Mouse (Mus musculus) neural tube, embryonic 15.5 days (tissue): ENCODE results near the gene Hspa4. TPM values are rescaled to one million over a fixed set of nuclear protein-coding genes. Genes with fewer than 3 reads are reported as not detected.

Experiments
- ATAC-seq: fragments of 200-750 bp; cut with Nextera tagmentation; 2 replicates; pipeline ENCODE4 v1.8.0; 2017; ENCODE audit warnings: mild to moderate bottlenecking, moderate TSS enrichment, moderate library complexity; ENCODE audit not compliant: low FRiP score
- H3K27ac ChIP-seq: fragments of 300-500 bp; sonication (generic); replicated peaks from 2 replicates; pipeline ENCODE4 v1.5.1; 2015; ENCODE audit warnings: mild to moderate bottlenecking, inconsistent platforms
- H3K27me3 ChIP-seq: fragments of 300-500 bp; sonication (generic); replicated peaks from 2 replicates; pipeline ENCODE4 v1.6.1; 2015; ENCODE audit warnings: inconsistent platforms
- H3K36me3 ChIP-seq: fragments of 300-500 bp; sonication (generic); 2 replicates; pipeline ENCODE4 v1.6.1; 2015; ENCODE audit warnings: inconsistent platforms
- H3K4me1 ChIP-seq: fragments of 300-500 bp; sonication (generic); 2 replicates; pipeline ENCODE4 v1.6.1; 2015; ENCODE audit warnings: inconsistent platforms
- H3K4me2 ChIP-seq: fragments of 300-500 bp; sonication (generic); 2 replicates; pipeline ENCODE4 v1.6.1; 2015; ENCODE audit warnings: inconsistent platforms, mild to moderate bottlenecking, moderate library complexity
- H3K4me3 ChIP-seq: fragments of 300-500 bp; sonication (generic); replicated peaks from 2 replicates; pipeline ENCODE4 v1.5.1; 2015; ENCODE audit warnings: mild to moderate bottlenecking, inconsistent platforms
- H3K9ac ChIP-seq: fragments of 300-500 bp; sonication (generic); replicated peaks from 2 replicates; pipeline ENCODE4 v1.6.1; 2015; ENCODE audit warnings: mild to moderate bottlenecking, inconsistent platforms
- H3K9me3 ChIP-seq: fragments of 300-500 bp; sonication (generic); replicated peaks from 2 replicates; pipeline ENCODE4 v1.6.1; 2016; ENCODE audit warnings: inconsistent platforms
- WGBS: fragments of 180-500 bp; shearing (Covaris S2); methylation state at CpG from one replicate; pipeline ENCODE4 v1.1.7; 2015; ENCODE audit warnings: mixed read lengths; 5-methylcytosine and 5-hydroxymethylcytosine counted together
- polyA plus RNA-seq: library from polyadenylated mRNA; unstranded; fragments of >200 nt; fragmentation: Nextera tagmentation; extraction: Ambion mirVana; gene quantifications from 2 replicates; pipeline ENCODE4 v1.2.1, GENCODE M21; 2015

Gene Hspa4
- polyA plus RNA-seq, 1 experiment from 2014 or later: 43.5 TPM

DNA sequence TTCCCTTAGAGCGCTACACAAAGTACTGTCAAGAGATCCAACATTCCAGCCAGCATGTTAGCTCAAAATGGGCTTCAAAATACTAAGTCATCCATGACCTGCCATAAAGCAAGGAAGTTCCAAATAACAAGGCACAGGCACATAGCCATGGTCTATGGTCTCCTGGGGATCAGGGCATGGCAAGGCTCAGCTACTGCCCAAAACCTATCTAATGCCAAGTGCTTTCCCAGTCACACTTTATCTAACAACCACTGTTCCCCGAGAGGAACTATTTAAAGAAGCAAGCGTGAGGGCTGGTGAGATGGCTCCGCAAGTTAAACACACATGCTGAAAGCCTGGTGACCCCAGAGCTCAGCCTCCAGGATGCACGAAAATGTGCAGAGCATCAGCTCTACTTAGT, 26.9 kb downstream of the Hspa4 start:
- WGBS: 93% methylated on average over 5 of the region's 5 CpGs

DNA sequence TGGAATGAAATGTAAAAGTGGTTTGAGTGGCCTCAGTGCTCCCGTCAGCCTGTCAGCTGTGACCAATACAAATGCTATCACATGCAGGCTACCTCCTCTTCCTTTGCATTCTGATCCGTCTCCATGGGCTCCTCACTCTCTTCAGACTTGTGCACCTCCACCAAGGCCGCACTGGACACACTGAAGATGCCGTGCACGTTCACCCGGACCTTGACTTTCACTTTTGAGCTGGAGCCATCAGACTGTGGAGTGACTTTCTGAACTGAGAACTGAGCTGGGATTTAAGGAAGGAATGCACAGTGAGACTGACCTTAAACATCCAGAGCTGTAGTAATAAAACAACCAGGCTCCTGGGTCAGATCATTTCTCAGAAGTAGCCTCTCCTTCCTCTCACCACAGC, 30.7 kb downstream of the Hspa4 start:
- H3K36me3 ChIP-seq: peaks cover 84% of the 10 kb centered on the region
- no peak overlapping the region for H3K9ac ChIP-seq
- no peak overlapping the region for H3K27ac ChIP-seq
- no peaks in the 10 kb centered on the region for H3K27me3 ChIP-seq
- H3K4me2 ChIP-seq: no peak overlapping the region
- no peaks in the 10 kb centered on the region for H3K9me3 ChIP-seq
- 94% methylated on average over 6 of the region's 6 CpGs for WGBS
- H3K4me3 ChIP-seq: no peak overlapping the region
- no peak for ATAC-seq
- H3K4me1 ChIP-seq: no peaks in the 10 kb centered on the region

More for the DNA sequence above, 26.9 kb downstream of the Hspa4 start:
- Histone ChIP-seq H3K4me3 (no peak overlapping the region), H3K4me1 (peaks cover 2% of the 10 kb centered on the region; the same call in 1 of the 2 replicates), H3K27ac (no peak overlapping the region), H3K9ac (no peak overlapping the region), H3K9me3 (no peaks in the 10 kb centered on the region), H3K36me3 (peaks cover 74% of the 10 kb centered on the region), H3K4me2 (no peak overlapping the region), H3K27me3 (no peaks in the 10 kb centered on the region)
- no peak for ATAC-seq

DNA sequence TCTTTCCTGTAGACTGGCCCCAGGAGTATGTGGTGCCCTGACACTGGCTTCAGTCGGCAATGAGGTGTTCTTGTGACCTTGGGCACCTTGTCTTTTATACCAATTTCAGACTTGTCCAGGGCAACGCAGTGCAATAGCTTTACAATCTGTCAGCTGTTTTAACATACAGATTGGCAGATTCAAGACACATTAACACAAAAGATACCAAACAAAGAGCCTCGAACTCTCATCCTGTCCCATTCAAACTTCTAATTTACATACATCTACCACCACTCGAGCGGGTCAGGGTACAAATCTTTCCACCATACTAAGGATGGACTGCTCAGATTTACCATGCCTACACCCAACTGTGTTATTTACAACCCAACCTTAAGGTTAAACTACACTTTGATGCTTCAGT, 39.7 kb downstream of the Hspa4 start:
- Histone ChIP-seq H3K27me3 (no peaks in the 10 kb centered on the region), H3K4me1 (no peaks in the 10 kb centered on the region), H3K27ac (no peak overlapping the region), H3K9me3 (no peaks in the 10 kb centered on the region), H3K4me3 (no peak overlapping the region), H3K4me2 (no peak overlapping the region), H3K9ac (no peak overlapping the region), H3K36me3 (peaks cover 52% of the 10 kb centered on the region)
- no peak for ATAC-seq
- 72% methylated on average over 5 of the region's 5 CpGs for WGBS

- no peak overlapping the region for H3K4me2 ChIP-seq
- 93% methylated on average over 1 of the region's 1 CpGs for WGBS
- no peak overlapping the region for H3K4me3 ChIP-seq
- no peak for ATAC-seq
- no peaks in the 10 kb centered on the region for H3K4me1 ChIP-seq
- H3K27me3 ChIP-seq: no peaks in the 10 kb centered on the region
- H3K36me3 ChIP-seq: peaks cover 47% of the 10 kb centered on the region
- H3K27ac ChIP-seq: no peak overlapping the region
- no peak overlapping the region for H3K9ac ChIP-seq
- no peaks in the 10 kb centered on the region for H3K9me3 ChIP-seq
Measured at GRCm38 (mm10) chr11:53260056-53260455, 40.2 kb downstream of the Hspa4 start.

DNA sequence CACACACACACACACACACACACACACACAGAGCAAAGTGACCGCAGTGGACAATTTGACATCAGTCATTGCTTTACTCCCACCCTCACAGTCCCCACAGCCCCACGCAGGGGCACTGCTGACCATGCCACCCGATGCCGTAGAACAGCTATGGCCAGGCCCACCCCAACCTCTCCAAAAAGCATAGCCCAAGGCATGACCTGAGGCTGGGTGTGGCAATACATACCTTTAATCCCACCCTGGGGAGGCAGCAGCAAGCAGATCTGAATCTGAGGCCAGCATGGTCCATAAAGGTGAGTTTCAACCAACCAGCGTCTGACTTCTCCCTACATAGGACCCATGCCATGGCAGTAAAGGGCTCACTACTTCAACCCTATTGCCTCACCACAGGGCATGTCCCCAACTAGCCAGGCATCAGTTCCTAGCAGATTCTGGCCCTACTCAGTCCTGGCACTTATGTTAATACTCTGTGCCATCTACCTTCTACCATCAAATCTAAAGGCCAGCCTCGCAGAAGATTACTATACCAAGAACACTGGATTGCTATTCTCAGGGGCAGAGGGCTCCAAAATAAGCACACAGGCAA, 41.1 kb downstream of the Hspa4 start:
- no peak for ATAC-seq
- no peaks in the 10 kb centered on the region for H3K4me1 ChIP-seq
- H3K9me3 ChIP-seq: no peaks in the 10 kb centered on the region
- H3K4me3 ChIP-seq: no peak overlapping the region
- H3K27ac ChIP-seq: no peak overlapping the region
- no peak overlapping the region for H3K4me2 ChIP-seq
- H3K27me3 ChIP-seq: no peaks in the 10 kb centered on the region
- WGBS: 91% methylated on average over 6 of the region's 6 CpGs
- H3K36me3 ChIP-seq: peaks cover 38% of the 10 kb centered on the region
- no peak overlapping the region for H3K9ac ChIP-seq

GRCm38 (mm10) chr11:53256914-53257313, 43.3 kb downstream of the Hspa4 start:
- no peak overlapping the region for H3K4me3 ChIP-seq
- no peak overlapping the region for H3K27ac ChIP-seq
- peaks cover 18% of the 10 kb centered on the region for H3K36me3 ChIP-seq
- no peaks in the 10 kb centered on the region for H3K9me3 ChIP-seq
- WGBS: 78% methylated on average over 2 of the region's 2 CpGs
- H3K4me1 ChIP-seq: peaks cover 5% of the 10 kb centered on the region; the same call in 1 of the 2 replicates
- no peak overlapping the region for H3K9ac ChIP-seq
- H3K27me3 ChIP-seq: no peaks in the 10 kb centered on the region
- ATAC-seq: no peak
- no peak overlapping the region for H3K4me2 ChIP-seq

DNA sequence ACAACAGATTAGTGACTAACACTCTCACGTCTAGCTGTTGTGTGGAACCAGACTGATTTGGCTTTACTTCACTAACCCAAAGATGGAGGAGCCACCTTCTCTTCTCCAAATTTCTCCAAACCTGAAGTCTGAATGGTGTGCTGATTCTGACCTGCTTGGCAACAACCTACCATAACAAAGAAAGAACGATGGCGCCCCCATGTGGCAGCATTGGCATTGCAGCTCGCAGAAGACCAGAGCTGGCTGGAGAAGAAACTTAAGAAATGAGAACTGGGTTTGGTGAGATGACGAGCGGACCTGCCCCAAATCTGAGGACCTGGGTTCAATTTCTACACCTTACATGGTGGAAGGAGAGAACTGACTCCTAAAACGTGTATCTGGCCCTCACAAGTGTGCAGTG, 45.3 kb downstream of the Hspa4 start:
- Histone ChIP-seq H3K27ac (no peak overlapping the region), H3K4me3 (no peak overlapping the region), H3K27me3 (no peaks in the 10 kb centered on the region), H3K4me1 (peaks cover 23% of the 10 kb centered on the region), H3K36me3 (peaks cover under 1% of the 10 kb centered on the region; the same call in 1 of the 2 replicates), H3K9me3 (no peaks in the 10 kb centered on the region), H3K9ac (no peak overlapping the region), H3K4me2 (no peak overlapping the region)
- ATAC-seq: no peak
- WGBS: 43% methylated on average over 7 of the region's 7 CpGs

GRCm38 (mm10) chr11:53254428-53254827, 45.8 kb downstream of the Hspa4 start:
- H3K9me3 ChIP-seq: no peaks in the 10 kb centered on the region
- no peak overlapping the region for H3K27ac ChIP-seq
- no peak overlapping the region for H3K4me3 ChIP-seq
- no peak overlapping the region for H3K9ac ChIP-seq
- no peaks in the 10 kb centered on the region for H3K36me3 ChIP-seq
- no peaks in the 10 kb centered on the region for H3K27me3 ChIP-seq
- 88% methylated on average over 3 of the region's 3 CpGs for WGBS
- H3K4me2 ChIP-seq: no peak overlapping the region
- peaks cover 26% of the 10 kb centered on the region for H3K4me1 ChIP-seq
- ATAC-seq: no peak

- H3K9ac ChIP-seq: no peak overlapping the region
- no peak overlapping the region for H3K27ac ChIP-seq
- H3K4me2 ChIP-seq: no peak overlapping the region
- H3K27me3 ChIP-seq: no peaks in the 10 kb centered on the region
- H3K36me3 ChIP-seq: no peaks in the 10 kb centered on the region
- peaks cover 26% of the 10 kb centered on the region for H3K4me1 ChIP-seq
- ATAC-seq: peak; percentile 51; the same call in 1 of the 2 replicates
- WGBS: 48% methylated on average over 12 of the region's 12 CpGs
- no peak overlapping the region for H3K4me3 ChIP-seq
- H3K9me3 ChIP-seq: no peaks in the 10 kb centered on the region
Measured at GRCm38 (mm10) chr11:53252186-53253119, 47.8 kb downstream of the Hspa4 start.

GRCm38 (mm10) chr11:53250796-53251195, 49.5 kb downstream of the Hspa4 start:
- 18% methylated on average over 14 of the region's 14 CpGs for WGBS
- peak; percentile 48; the same call in 1 of the 2 replicates for ATAC-seq
- Histone ChIP-seq H3K27ac (peak overlapping the region; percentile 48; the same call in 1 of the 2 replicates), H3K9me3 (no peaks in the 10 kb centered on the region), H3K36me3 (no peaks in the 10 kb centered on the region), H3K4me1 (peaks cover 26% of the 10 kb centered on the region), H3K27me3 (no peaks in the 10 kb centered on the region), H3K4me3 (no peak overlapping the region), H3K4me2 (no peak overlapping the region), H3K9ac (no peak overlapping the region)

- Histone ChIP-seq H3K36me3 (no peaks in the 10 kb centered on the region), H3K27me3 (no peaks in the 10 kb centered on the region), H3K27ac (no peak overlapping the region), H3K4me1 (peaks cover 26% of the 10 kb centered on the region), H3K4me2 (no peak overlapping the region), H3K4me3 (no peak overlapping the region), H3K9me3 (no peaks in the 10 kb centered on the region), H3K9ac (no peak overlapping the region)
- ATAC-seq: no peak
- 46% methylated on average over 5 of the region's 5 CpGs for WGBS
Measured at GRCm38 (mm10) chr11:53249686-53250085, 50.6 kb downstream of the Hspa4 start.

DNA sequence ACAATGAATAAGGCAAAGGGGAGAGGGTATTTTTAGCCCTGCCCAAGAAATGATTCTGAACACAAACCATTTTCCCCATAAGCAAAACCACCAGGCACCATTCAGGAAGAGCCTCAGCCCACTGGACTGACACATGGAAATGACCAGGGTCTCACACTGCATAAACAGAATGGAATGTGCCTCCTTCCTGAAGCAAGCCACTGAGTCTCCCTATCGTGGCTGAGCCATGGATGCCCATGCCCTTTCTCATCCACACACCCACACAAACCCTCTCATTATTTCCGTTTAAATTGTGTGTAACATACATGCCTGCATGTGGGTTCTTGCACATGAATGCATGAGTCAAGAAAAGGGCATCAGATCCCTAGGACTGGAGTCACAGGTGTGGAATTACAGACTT, 54.7 kb downstream of the Hspa4 start:
- 73% methylated on average over 2 of the region's 2 CpGs for WGBS
- ATAC-seq: no peak

More for the DNA sequence above, 54.7 kb downstream of the Hspa4 start:
- H3K9ac ChIP-seq: no peak overlapping the region
- H3K9me3 ChIP-seq: no peaks in the 10 kb centered on the region
- H3K4me3 ChIP-seq: no peak overlapping the region
- H3K4me2 ChIP-seq: no peak overlapping the region
- peaks cover 10% of the 10 kb centered on the region for H3K4me1 ChIP-seq
- H3K27me3 ChIP-seq: no peaks in the 10 kb centered on the region
- H3K36me3 ChIP-seq: no peaks in the 10 kb centered on the region
- no peak overlapping the region for H3K27ac ChIP-seq
